Mouse (Mus musculus): ENCODE data around the gene Slc8a1. TPM values are rescaled to one million over a fixed set of nuclear protein-coding genes. Genes with fewer than 3 reads are reported as not detected.

The Slc8a1 gene
- total and polyA plus RNA-seq, 3 experiments = 49.9 to 460 (median 426) TPM

DNA sequence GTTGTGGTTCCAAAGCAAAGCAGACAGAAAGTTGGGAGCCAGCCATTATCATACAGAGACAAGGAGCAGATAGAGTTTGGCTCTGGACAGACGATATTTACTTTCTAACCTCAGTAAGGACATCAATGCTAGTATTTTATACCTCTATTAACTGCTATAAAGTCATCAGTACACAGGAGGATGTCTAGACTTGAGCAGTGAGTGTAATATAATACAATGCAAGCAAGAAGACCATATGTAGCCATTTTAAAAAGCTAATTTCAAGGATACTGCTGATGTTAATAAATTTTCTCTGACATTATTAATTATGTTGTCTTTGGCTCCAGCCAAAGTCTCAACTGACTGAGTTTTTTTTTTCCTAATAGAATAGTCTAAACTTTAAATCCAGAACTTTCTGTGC lies 402.7 kb downstream of the Slc8a1 start:
- 30% methylated on average over 1 of the region's 1 CpGs for WGBS

More for the DNA sequence above, 402.7 kb downstream of the Slc8a1 start:
- Histone ChIP-seq H3K9ac (ENCODE audit: low read depth, low read length) (no peak overlapping the region), H3K79me2 (replicated peaks; ENCODE audit: control insufficient read depth, insufficient read depth, low read length) (no peaks in the 10 kb centered on the region), H3K4me1 (ENCODE audit: control insufficient read depth, insufficient read depth, low read length) (no peaks in the 10 kb centered on the region), H3K27me3 (ENCODE audit: control insufficient read depth, insufficient read depth, low read length) (no peaks in the 10 kb centered on the region), H3K4me3 (no peak overlapping the region), H3K27ac (no peak overlapping the region), H3K36me3 (ENCODE audit: control insufficient read depth, insufficient read depth, low read length) (no peaks in the 10 kb centered on the region)
- intact Hi-C loops (cut with DNase I) = no loop called here
- no peak for DNase-seq
- TF ChIP-seq POLR2A (IDR thresholded peaks at IDR 0.05; ENCODE audit: insufficient read depth, low read depth, low read length) = no peak
- TF ChIP-seq EP300 (IDR thresholded peaks at IDR 0.05; ENCODE audit: insufficient read depth, low read depth, low read length) = no peak
- no peak for TF ChIP-seq CTCF (IDR thresholded peaks at IDR 0.05)

All from heart, adult 2 months (tissue).